Mouse (Mus musculus) heart, embryonic 14.5 days (tissue): Measurements from ENCODE around the gene Nt5c1a. TPM values are rescaled to one million over a fixed set of nuclear protein-coding genes. Genes with fewer than 3 reads are reported as not detected.

Experiments
- ATAC-seq: fragments of 200-750 bp; cut with Nextera tagmentation; 2 replicates; pipeline ENCODE4 v1.8.0; 2017; ENCODE audit warnings: low read depth, moderate TSS enrichment; ENCODE audit not compliant: insufficient number of reproducible peaks, insufficient read depth, low FRiP score
- H3K27ac ChIP-seq, 2 experiments: fragments of 200-500 bp in 1 of 2; fragments of 300-500 bp in 1 of 2; sonication (generic) in 1 of 2; replicated peaks in 1 of 2; 2 replicates each; pipeline ENCODE4 v1.5.1; 2012 to 2014; ENCODE audit warnings: low read depth in 2 of 2, low read length in 2 of 2, control low read depth in 1 of 2, mild to moderate bottlenecking in 1 of 2, mixed read lengths in 1 of 2; ENCODE audit not compliant: control insufficient read depth in 1 of 2, insufficient read depth in 1 of 2
- H3K27me3 ChIP-seq: fragments of 300-500 bp; sonication (generic); 2 replicates; pipeline ENCODE4 v1.6.1; 2014; ENCODE audit warnings: mild to moderate bottlenecking, low read length, control low read depth; ENCODE audit not compliant: control insufficient read depth, insufficient read depth
- H3K36me3 ChIP-seq: fragments of 300-500 bp; sonication (generic); 2 replicates; pipeline ENCODE4 v1.6.1; 2014; ENCODE audit warnings: mild to moderate bottlenecking, control low read depth, low read length, mixed read lengths; ENCODE audit not compliant: control insufficient read depth, insufficient read depth
- H3K4me1 ChIP-seq, 2 experiments: fragments of 200-500 bp in 1 of 2; fragments of 300-500 bp in 1 of 2; sonication (generic) in 1 of 2; 2 replicates each; pipeline ENCODE4 v1.6.1; 2012 to 2014; ENCODE audit warnings: low read length in 2 of 2, control low read depth in 1 of 2, mixed read lengths in 1 of 2; ENCODE audit not compliant: control insufficient read depth in 2 of 2, insufficient read depth in 2 of 2
- H3K4me2 ChIP-seq: fragments of 300-500 bp; sonication (generic); 2 replicates; pipeline ENCODE4 v1.6.1; 2014; ENCODE audit warnings: mild to moderate bottlenecking, low read length
- H3K4me3 ChIP-seq, 2 experiments: fragments of 200-500 bp in 1 of 2; fragments of 300-500 bp in 1 of 2; sonication (generic) in 1 of 2; 2 replicates each; pipeline ENCODE4 v1.5.1; 2012 to 2014; ENCODE audit warnings: low read length in 2 of 2, mild to moderate bottlenecking in 2 of 2, control low read depth in 1 of 2, low read depth in 1 of 2, moderate library complexity in 1 of 2; ENCODE audit not compliant: control insufficient read depth in 1 of 2, insufficient read depth in 1 of 2
- H3K9ac ChIP-seq: fragments of 300-500 bp; sonication (generic); 2 replicates; pipeline ENCODE4 v1.6.1; 2014; ENCODE audit warnings: mild to moderate bottlenecking, low read length
- H3K9me3 ChIP-seq: fragments of 300-500 bp; sonication (generic); 2 replicates; pipeline ENCODE4 v1.6.1; 2016; ENCODE audit warnings: low read length, control low read depth; ENCODE audit not compliant: control insufficient read depth
- WGBS: fragments of 180-500 bp; shearing (Covaris S2); extraction: QIAGEN DNeasy Blood & Tissue Kit; methylation state at CpG from one replicate; pipeline ENCODE4 v1.1.7; 2014; 5-methylcytosine and 5-hydroxymethylcytosine counted together
- polyA plus RNA-seq: library from polyadenylated mRNA; unstranded; fragments of >200 nt; fragmentation: Nextera tagmentation; extraction: Ambion mirVana; gene quantifications from 2 replicates; pipeline ENCODE4 v1.2.1, GENCODE M21; 2014

Nt5c1a gene
- polyA plus RNA-seq, 1 experiment from 2014 or later: 1.7 TPM

DNA sequence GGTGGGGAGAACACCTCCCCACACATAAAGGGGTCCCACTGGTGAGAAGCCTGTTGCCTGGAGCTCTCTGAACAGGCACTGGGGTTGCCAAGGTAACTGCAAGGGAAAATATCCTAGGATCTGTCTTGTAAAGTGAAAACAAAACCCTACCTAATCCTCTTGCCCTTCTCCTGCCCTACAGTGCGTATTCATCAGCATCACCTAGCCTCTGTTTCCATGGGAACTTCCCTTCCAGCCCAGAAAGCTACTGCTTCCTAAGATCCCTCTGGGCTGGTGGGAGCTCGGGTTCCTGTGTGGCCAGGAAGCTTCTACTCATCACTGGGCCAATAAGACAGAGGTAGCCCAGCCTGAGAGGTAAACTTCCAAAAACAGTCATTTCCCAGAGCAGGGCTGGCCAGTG lies 11.0 kb downstream of the Nt5c1a start:
- 58% methylated on average over 2 of the region's 2 CpGs for WGBS
- H3K9ac ChIP-seq: no peak overlapping the region
- H3K9me3 ChIP-seq: no peaks in the 10 kb centered on the region
- ATAC-seq: no peak
- no peak overlapping the region for H3K27ac ChIP-seq
- H3K4me2 ChIP-seq: no peak overlapping the region
- no peaks in the 10 kb centered on the region for H3K36me3 ChIP-seq
- H3K4me1 ChIP-seq: no peaks in the 10 kb centered on the region
- H3K4me3 ChIP-seq: no peak overlapping the region
- H3K27me3 ChIP-seq: peaks cover 31% of the 10 kb centered on the region

DNA sequence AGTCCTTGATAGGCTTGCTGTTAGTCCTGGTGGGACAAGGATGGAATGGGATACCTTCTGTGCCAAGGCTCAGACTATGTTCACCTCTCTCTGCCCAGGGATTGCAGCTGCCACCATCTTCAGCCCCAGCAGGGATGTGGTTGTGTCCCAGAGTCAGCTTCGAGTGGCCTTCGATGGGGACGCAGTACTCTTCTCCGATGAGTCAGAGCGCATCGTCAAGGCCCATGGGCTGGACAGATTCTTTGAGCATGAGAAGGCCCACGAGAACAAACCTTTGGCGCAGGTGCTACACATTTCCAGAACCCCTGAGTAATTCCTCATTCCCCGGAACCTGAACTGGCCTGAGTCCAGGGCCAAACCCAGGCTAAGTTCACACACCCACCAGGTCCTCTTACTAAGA lies 12.7 kb downstream of the Nt5c1a start:
- H3K4me3 ChIP-seq: no peak overlapping the region
- H3K36me3 ChIP-seq: no peaks in the 10 kb centered on the region
- WGBS: 90% methylated on average over 9 of the region's 9 CpGs
- no peak overlapping the region for H3K27ac ChIP-seq
- H3K9ac ChIP-seq: no peak overlapping the region
- H3K27me3 ChIP-seq: peaks cover 22% of the 10 kb centered on the region
- H3K9me3 ChIP-seq: no peaks in the 10 kb centered on the region
- H3K4me1 ChIP-seq: no peaks in the 10 kb centered on the region
- no peak for ATAC-seq
- no peak overlapping the region for H3K4me2 ChIP-seq

- 85% methylated on average over 1 of the region's 1 CpGs for WGBS
These were observed 14.1 kb downstream of the Nt5c1a start for GRCm38 (mm10) chr4:123215367-123215766.

DNA sequence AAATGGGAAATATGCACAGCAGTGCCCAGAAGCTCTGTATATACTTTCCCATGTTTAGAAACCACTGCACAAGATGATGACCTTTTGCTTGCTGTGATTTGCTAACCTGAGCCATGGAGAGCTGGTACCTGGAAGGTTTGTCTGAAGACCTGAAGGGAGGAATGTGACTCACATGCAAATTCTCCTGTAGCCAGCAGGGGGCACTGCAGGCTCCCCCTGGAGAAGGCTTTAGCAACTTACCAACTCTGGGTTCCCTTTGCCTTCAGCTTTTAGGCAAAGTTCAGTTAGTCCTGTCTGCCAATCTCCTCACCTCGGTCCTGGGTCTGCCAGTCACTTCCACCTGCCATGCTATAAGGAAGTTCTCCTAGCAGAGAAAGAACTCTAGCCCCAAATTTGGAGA lies 15.5 kb downstream of the Nt5c1a start:
- no peak overlapping the region for H3K4me2 ChIP-seq
- H3K27me3 ChIP-seq: peaks cover 12% of the 10 kb centered on the region; the same call in 1 of the 2 replicates
- no peak overlapping the region for H3K4me3 ChIP-seq
- no peak for ATAC-seq
- H3K9ac ChIP-seq: no peak overlapping the region
- no peaks in the 10 kb centered on the region for H3K9me3 ChIP-seq
- H3K27ac ChIP-seq: no peak overlapping the region
- H3K4me1 ChIP-seq: peaks cover 3 to 9% of the 10 kb centered on the region in 2 experiments; a peak in 2 of 4 replicates
- H3K36me3 ChIP-seq: no peaks in the 10 kb centered on the region
- WGBS: 21% methylated on average over 1 of the region's 1 CpGs

More at GRCm38 (mm10) chr4:123215367-123215766, 14.1 kb downstream of the Nt5c1a start:
- Histone ChIP-seq H3K36me3 (no peaks in the 10 kb centered on the region), H3K4me2 (no peak overlapping the region), H3K4me3 (no peak overlapping the region), H3K9ac (no peak overlapping the region), H3K27ac (no peak overlapping the region), H3K9me3 (no peaks in the 10 kb centered on the region), H3K27me3 (peaks cover 16% of the 10 kb centered on the region), H3K4me1 (peaks cover 3 to 6% of the 10 kb centered on the region in 2 experiments; a peak in 1 of 4 replicates)
- no peak for ATAC-seq

DNA sequence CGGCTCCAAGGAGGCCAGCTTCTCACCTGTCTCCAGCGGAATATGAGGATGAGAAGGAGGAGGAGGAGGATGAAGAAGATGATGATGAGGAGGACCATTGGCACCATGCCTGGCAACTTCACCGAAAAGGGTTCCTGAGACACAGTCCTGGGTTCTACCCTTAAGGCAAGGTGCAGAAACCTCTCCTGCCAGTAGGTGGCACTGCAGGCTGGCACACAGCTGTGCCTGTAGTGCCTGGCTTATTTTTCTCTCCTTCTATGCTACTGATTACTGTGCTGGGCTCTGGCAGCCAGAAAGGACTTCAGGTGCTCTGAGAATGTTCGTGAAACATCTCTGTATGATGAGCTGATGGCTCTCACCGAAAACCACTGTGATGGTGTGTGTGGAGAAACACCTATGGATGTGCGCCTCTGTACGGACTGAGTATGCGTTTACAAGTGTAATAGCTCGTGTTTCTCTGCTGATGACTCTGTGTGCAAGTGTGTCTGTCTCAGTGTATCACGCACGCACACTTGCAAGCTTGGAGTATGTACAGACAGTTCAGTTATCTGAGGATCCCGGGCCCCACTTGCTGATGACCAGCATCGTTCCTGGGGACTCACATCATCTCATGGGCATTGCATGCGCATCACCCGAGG lies 18.5 kb downstream of the Nt5c1a start:
- no peak overlapping the region for H3K27ac ChIP-seq
- no peaks in the 10 kb centered on the region for H3K9me3 ChIP-seq
- ATAC-seq: peak; percentile 73
- 0 out of 2 replicates have a peak, but pooled peaks cover 3% of the 10 kb centered on the region for H3K27me3 ChIP-seq
- no peaks in the 10 kb centered on the region for H3K36me3 ChIP-seq
- H3K4me3 ChIP-seq: no peak overlapping the region
- WGBS: 66% methylated on average over 15 of the region's 15 CpGs
- H3K9ac ChIP-seq: no peak overlapping the region
- no peak overlapping the region for H3K4me2 ChIP-seq
- peaks cover 4 to 9% of the 10 kb centered on the region in 2 experiments; a peak in 2 of 4 replicates for H3K4me1 ChIP-seq

GRCm38 (mm10) chr4:123220637-123221036 lies 19.3 kb downstream of the Nt5c1a start:
- Histone ChIP-seq H3K9me3 (no peaks in the 10 kb centered on the region), H3K9ac (no peak overlapping the region), H3K27ac (no peak overlapping the region), H3K4me3 (no peak overlapping the region), H3K4me2 (no peak overlapping the region), H3K36me3 (no peaks in the 10 kb centered on the region), H3K4me1 (peaks cover 6 to 13% of the 10 kb centered on the region in 2 experiments), H3K27me3 (0 out of 2 replicates have a peak, but pooled peaks cover 3% of the 10 kb centered on the region)
- WGBS: 65% methylated on average over 4 of the region's 4 CpGs
- no peak for ATAC-seq

DNA sequence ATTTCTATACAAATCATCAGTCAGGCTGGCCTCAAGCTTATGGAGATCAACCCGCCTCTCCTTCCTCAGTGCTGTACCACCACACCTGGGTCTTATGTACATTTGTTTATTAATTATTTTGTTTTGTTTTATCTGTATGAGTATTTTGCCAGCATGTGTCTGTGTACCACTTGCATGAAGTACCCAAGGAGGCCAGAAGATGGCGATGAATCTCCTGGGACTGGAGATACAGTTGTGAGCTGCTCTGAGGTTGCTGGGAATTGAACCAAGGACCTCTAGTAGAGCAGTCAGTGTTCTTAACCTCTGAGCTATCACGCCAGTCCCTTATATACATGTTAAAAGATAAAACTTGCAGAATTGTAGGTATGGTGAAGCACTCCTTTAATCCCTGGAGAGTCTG lies 22.0 kb downstream of the Nt5c1a start:
- no peaks in the 10 kb centered on the region for H3K9me3 ChIP-seq
- H3K27me3 ChIP-seq: no peaks in the 10 kb centered on the region
- H3K36me3 ChIP-seq: no peaks in the 10 kb centered on the region
- H3K4me2 ChIP-seq: no peak overlapping the region
- no peak overlapping the region for H3K4me3 ChIP-seq
- no peak overlapping the region for H3K9ac ChIP-seq
- WGBS: 63% methylated on average over 3 of the region's 3 CpGs
- no peak for ATAC-seq
- H3K27ac ChIP-seq: no peak overlapping the region
- peaks cover 27 to 31% of the 10 kb centered on the region in 2 experiments for H3K4me1 ChIP-seq
